Mouse (Mus musculus): ENCODE data around the gene Dip2c.

The Dip2c gene

GRCm38 (mm10) chr13:9329307-9329915 is 53.1 kb downstream of the Dip2c start:
- DNase-seq (ENCODE audit: low spot score in 2 of 2), result no peak

GRCm38 (mm10) chr13:9333187-9333586 is 56.9 kb downstream of the Dip2c start:
- DNase-seq (ENCODE audit: low spot score in 2 of 2), result no peak

- DNase-seq (ENCODE audit: low spot score in 2 of 2), result no peak
These were observed 64.0 kb downstream of the Dip2c start for GRCm38 (mm10) chr13:9340293-9340692.

GRCm38 (mm10) chr13:9342696-9343095 is 66.4 kb downstream of the Dip2c start:
- no peak for DNase-seq (ENCODE audit: low spot score in 2 of 2)

- no peak for DNase-seq (ENCODE audit: low spot score in 2 of 2)
These were observed 71.1 kb downstream of the Dip2c start for GRCm38 (mm10) chr13:9347448-9347847.

GRCm38 (mm10) chr13:9350670-9351069 is 74.3 kb downstream of the Dip2c start:
- no peak for DNase-seq (ENCODE audit: low spot score in 2 of 2)

GRCm38 (mm10) chr13:9353890-9354289 is 77.6 kb downstream of the Dip2c start:
- no peak for DNase-seq (ENCODE audit: low spot score in 2 of 2)

- DNase-seq (ENCODE audit: low spot score in 2 of 2), result no peak
These were observed 79.0 kb downstream of the Dip2c start for GRCm38 (mm10) chr13:9355331-9355730.

- DNase-seq (ENCODE audit: low spot score in 2 of 2), result no peak
These were observed 85.1 kb downstream of the Dip2c start for GRCm38 (mm10) chr13:9361457-9361856.

- DNase-seq (ENCODE audit: low spot score in 2 of 2), result no peak
These were observed 95.1 kb downstream of the Dip2c start for GRCm38 (mm10) chr13:9371387-9371786.

GRCm38 (mm10) chr13:9377130-9377529 is 100.8 kb downstream of the Dip2c start:
- DNase-seq (ENCODE audit: low spot score in 2 of 2), result no peak

GRCm38 (mm10) chr13:9380740-9381410 is 104.5 kb downstream of the Dip2c start:
- DNase-seq (ENCODE audit: low spot score in 2 of 2), result no peak

GRCm38 (mm10) chr13:9388017-9388416 is 111.7 kb downstream of the Dip2c start:
- no peak for DNase-seq (ENCODE audit: low spot score in 2 of 2)

GRCm38 (mm10) chr13:9389334-9389733 is 113.0 kb downstream of the Dip2c start:
- DNase-seq (ENCODE audit: low spot score in 2 of 2), result no peak

- no peak for DNase-seq (ENCODE audit: low spot score in 2 of 2)
These were observed 114.0 kb downstream of the Dip2c start for GRCm38 (mm10) chr13:9390204-9390804.

GRCm38 (mm10) chr13:9393470-9393869 is 117.1 kb downstream of the Dip2c start:
- DNase-seq (ENCODE audit: low spot score in 2 of 2), result no peak

- no peak for DNase-seq (ENCODE audit: low spot score in 2 of 2)
These were observed 119.0 kb downstream of the Dip2c start for GRCm38 (mm10) chr13:9395286-9395685.

- no peak for DNase-seq (ENCODE audit: low spot score in 2 of 2)
These were observed 122.5 kb downstream of the Dip2c start for GRCm38 (mm10) chr13:9398846-9399245.

GRCm38 (mm10) chr13:9405399-9405798 is 129.1 kb downstream of the Dip2c start:
- DNase-seq (ENCODE audit: low spot score in 2 of 2), result no peak

- DNase-seq (ENCODE audit: low spot score in 2 of 2), result no peak
These were observed 132.7 kb downstream of the Dip2c start for GRCm38 (mm10) chr13:9408983-9409382.

GRCm38 (mm10) chr13:9418441-9418840 is 142.1 kb downstream of the Dip2c start:
- no peak for DNase-seq (ENCODE audit: low spot score in 2 of 2)

GRCm38 (mm10) chr13:9419213-9419612 is 142.9 kb downstream of the Dip2c start:
- DNase-seq (ENCODE audit: low spot score in 2 of 2), result no peak

GRCm38 (mm10) chr13:9421949-9422348 is 145.6 kb downstream of the Dip2c start:
- DNase-seq (ENCODE audit: low spot score in 2 of 2), result no peak
